Mouse (Mus musculus): ENCODE data around the gene Camsap1.

DNA sequence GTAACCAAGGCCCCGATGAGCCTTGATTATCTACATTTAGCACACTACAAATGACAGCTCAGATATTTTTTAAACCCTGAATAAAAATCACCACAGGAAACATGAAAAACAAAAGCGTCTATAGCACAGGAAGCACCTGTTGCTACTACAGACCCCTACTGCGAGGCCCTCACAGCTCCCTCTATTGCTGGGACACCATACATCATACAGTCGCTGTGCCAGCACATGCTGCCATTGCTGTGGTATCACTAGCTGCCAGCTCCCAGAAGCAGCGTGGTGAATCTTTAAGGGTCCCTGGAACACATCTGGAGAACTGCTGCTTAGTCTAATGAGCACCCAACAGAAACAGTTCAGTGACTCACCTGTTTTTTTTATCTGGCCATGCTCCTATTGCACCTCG is 42.6 kb downstream of the Camsap1 start:
- TF ChIP-seq EP300 (IDR thresholded peaks at IDR 0.05; ENCODE audit: low read depth in 1 of 2, low read length in 2 of 2) (no peak), CTCF (IDR thresholded peaks at IDR 0.05 in 2 of 3, conservative IDR thresholded peaks at IDR 0.05 in 1 of 3; ENCODE audit: control insufficient read depth in 1 of 3, insufficient read depth in 1 of 3, low read depth in 2 of 3, low read length in 3 of 3, poor library complexity in 1 of 3, severe bottlenecking in 1 of 3) (no peak), POLR2AphosphoS2 (IDR thresholded peaks at IDR 0.05; ENCODE audit: low read length) (no peak)
